ENCODE assay signal across 8 mouse cellular contexts in the genomic region with DNA sequence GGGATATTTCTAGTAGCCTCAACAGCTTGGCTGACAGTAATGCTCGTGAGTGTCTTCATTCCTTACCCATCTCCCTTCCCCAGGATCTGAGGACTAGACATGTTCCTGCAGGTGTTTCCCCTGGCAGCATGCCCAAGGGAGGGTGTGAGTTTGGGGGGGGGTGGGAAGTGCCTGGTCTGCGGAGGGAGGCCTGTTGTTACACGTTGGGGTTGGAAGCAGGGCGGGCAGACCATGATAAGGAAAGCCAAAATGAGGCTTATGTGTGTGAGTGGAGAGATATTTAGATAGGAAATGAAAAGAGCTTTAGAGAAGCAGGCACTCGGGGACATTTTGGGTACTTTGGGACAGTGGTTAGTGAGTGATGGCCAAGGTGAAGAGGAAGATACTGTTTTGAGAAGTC. TPM values are rescaled to one million over a fixed set of nuclear protein-coding genes. Genes with fewer than 3 reads are reported as not detected.
DNase-seq lines count a peak whose midpoint lies in the region; ATAC-seq and TF ChIP-seq lines count a peak whose summit lies in the region.

No protein-coding gene starts in this region.

- H3K4me1 ChIP-seq in forebrain, embryonic 11.5 days (replicated peaks; ENCODE audit: control insufficient read depth, insufficient read depth, low read length): peaks cover 15% of the 10 kb centered on the region; the same call in 1 of the 2 replicates
- peaks cover 66% of the 10 kb centered on the region for H3K4me1 ChIP-seq in liver, embryonic 13.5 days (replicated peaks)

- peak overlapping the region; percentile 70 for H3K27ac ChIP-seq in gastrocnemius, adult 2 months
- no peak overlapping the region for H3K27ac ChIP-seq in forebrain, embryonic 11.5 days (ENCODE audit: low read depth, low read length)
- H3K27ac ChIP-seq in liver, embryonic 13.5 days: peak overlapping the region; percentile 98

- intact Hi-C loops in gastrocnemius, adult 2 months (cut with DNase I): no loop called here
- intact Hi-C loops in left cerebral cortex, postnatal 4 days (cut with DNase I): loop anchor here (10.0 kb wide), 1 partner anchor 109 kb away; the partner anchor contains the start of genes Bscl2 and Gng3

- H3K27me3 ChIP-seq in forebrain, embryonic 11.5 days (ENCODE audit: control insufficient read depth, insufficient read depth, low read length): no peaks in the 10 kb centered on the region
- H3K27me3 ChIP-seq in liver, embryonic 13.5 days: no peaks in the 10 kb centered on the region

- peaks cover 29% of the 10 kb centered on the region for H3K36me3 ChIP-seq in forebrain, embryonic 11.5 days (ENCODE audit: control insufficient read depth, insufficient read depth, low read length)
- peaks cover 69% of the 10 kb centered on the region for H3K36me3 ChIP-seq in liver, embryonic 13.5 days

- WGBS in forebrain, embryonic 11.5 days: 81% methylated on average over 5 of the region's 5 CpGs
- 6% methylated on average over 5 of the region's 5 CpGs for WGBS in liver, embryonic 13.5 days (ENCODE audit: insufficient replicate concordance)

- no peak for ATAC-seq in forebrain, embryonic 11.5 days (replicated peaks; ENCODE audit: low FRiP score)
- peak; percentile 49 for ATAC-seq in liver, embryonic 13.5 days (ENCODE audit: low read depth)

- H3K9me3 ChIP-seq in forebrain, embryonic 11.5 days (ENCODE audit: control insufficient read depth, low read length): no peaks in the 10 kb centered on the region
- no peaks in the 10 kb centered on the region for H3K9me3 ChIP-seq in liver, embryonic 13.5 days (replicated peaks)

- peak overlapping the region; percentile 100 for H3K4me3 ChIP-seq in gastrocnemius, adult 2 months
- peak overlapping the region; percentile 5; the same call in 1 of the 2 replicates for H3K4me3 ChIP-seq in forebrain, embryonic 11.5 days (ENCODE audit: low read depth, low read length)
- peak overlapping the region; percentile 98 for H3K4me3 ChIP-seq in liver, embryonic 13.5 days (replicated peaks)

- H3K4me2 ChIP-seq in forebrain, embryonic 11.5 days (ENCODE audit: low read depth, low read length, severe bottlenecking): peak overlapping the region; percentile 32; the same call in 1 of the 2 replicates
- peak overlapping the region; percentile 78 for H3K4me2 ChIP-seq in liver, embryonic 13.5 days

- H3K9ac ChIP-seq in forebrain, embryonic 11.5 days (ENCODE audit: low read length): no peak overlapping the region
- H3K9ac ChIP-seq in liver, embryonic 13.5 days: peak overlapping the region; percentile 100

- TF ChIP-seq CTCF in gastrocnemius, adult 2 months (IDR thresholded peaks at IDR 0.05): no peak

- no peak for DNase-seq in gastrocnemius, adult 2 months
- DNase-seq in gastrocnemius, adult 8-10 months (ENCODE audit: low spot score in 2 of 2): no peak
- peak; percentile 91 for DNase-seq in 416B (ENCODE audit: low read depth)
- DNase-seq in forebrain, embryonic 11.5 days (ENCODE audit: low spot score): peak; percentile 47
- DNase-seq in liver, embryonic 13.5 days: peak; percentile 54
- no peak for DNase-seq in right cerebral cortex, postnatal 4 days
- no peak for DNase-seq in left cerebral cortex, postnatal 4 days
- DNase-seq in testis, postnatal 10 days (ENCODE audit: low spot score): no peak

RNA-seq across cellular contexts. Expression of gene Mta2, which starts 2.4 kb away (rescaled TPM):
- total RNA-seq in gastrocnemius, adult 2 months (2021): 10 to 100 TPM; 23.5 to 27.2 TPM
- 10 to 100 TPM; 21.0 to 25.7 (median 23.4) TPM for total RNA-seq in gastrocnemius, adult 8-10 months (2022)
- 62.6 and 63.2 TPM in 2 replicates for polyA plus RNA-seq in forebrain, embryonic 11.5 days (2014; fragmentation: Nextera tagmentation; extraction: Ambion mirVana)
- 99.5 and 114 TPM in 2 replicates for polyA plus RNA-seq in liver, embryonic 13.5 days (2015; fragmentation: Nextera tagmentation; extraction: Ambion mirVana)
- 10 to 100 TPM; 75.4 to 79.6 TPM for total RNA-seq in left cerebral cortex, postnatal 4 days (2021)

RNA-seq across cellular contexts. Expression of gene Tut1, which starts 9.6 kb away (rescaled TPM):
- 10 to 100 TPM in 1 of 2 experiments, 1 to 10 TPM in 1; 7.9 to 10.4 TPM for total RNA-seq in gastrocnemius, adult 2 months (2021)
- total RNA-seq in gastrocnemius, adult 8-10 months (2022): 10 to 100 TPM in 1 of 4 experiments, 1 to 10 TPM in 3; 7.8 to 11.8 (median 9.0) TPM
- 34.4 and 35.5 TPM in 2 replicates for polyA plus RNA-seq in forebrain, embryonic 11.5 days (2014; fragmentation: Nextera tagmentation; extraction: Ambion mirVana)
- 18.7 and 20.2 TPM in 2 replicates for polyA plus RNA-seq in liver, embryonic 13.5 days (2015; fragmentation: Nextera tagmentation; extraction: Ambion mirVana)
- total RNA-seq in left cerebral cortex, postnatal 4 days (2021): 10 to 100 TPM; 17.5 to 20.0 TPM

RNA-seq across cellular contexts. Expression of gene Eml3, which starts 14.7 kb away (rescaled TPM):
- 1 to 10 TPM; 3.4 to 6.2 TPM for total RNA-seq in gastrocnemius, adult 2 months (2021)
- 1 to 10 TPM; 3.5 to 4.7 (median 4.3) TPM for total RNA-seq in gastrocnemius, adult 8-10 months (2022)
- polyA plus RNA-seq in forebrain, embryonic 11.5 days (2014; fragmentation: Nextera tagmentation; extraction: Ambion mirVana): 11.2 and 12.2 TPM in 2 replicates
- polyA plus RNA-seq in liver, embryonic 13.5 days (2015; fragmentation: Nextera tagmentation; extraction: Ambion mirVana): 14.4 and 15.2 TPM in 2 replicates
- total RNA-seq in left cerebral cortex, postnatal 4 days (2021): 10 to 100 TPM in 1 of 2 experiments, 1 to 10 TPM in 1; 9.4 to 11.6 TPM

RNA-seq across cellular contexts. Expression of gene Rom1, which starts 14.9 kb away (rescaled TPM):
- total RNA-seq in gastrocnemius, adult 2 months (2021): 1 to 10 TPM; 7.3 TPM
- total RNA-seq in gastrocnemius, adult 8-10 months (2022): 1 to 10 TPM; 7.2 to 9.4 (median 8.7) TPM
- polyA plus RNA-seq in forebrain, embryonic 11.5 days (2014; fragmentation: Nextera tagmentation; extraction: Ambion mirVana): 1.7 and 1.8 TPM in 2 replicates
- 2.7 and 2.8 TPM in 2 replicates for polyA plus RNA-seq in liver, embryonic 13.5 days (2015; fragmentation: Nextera tagmentation; extraction: Ambion mirVana)
- total RNA-seq in left cerebral cortex, postnatal 4 days (2021): 1 to 10 TPM; 1.4 to 1.7 TPM

RNA-seq across cellular contexts. Expression of gene Eef1g, which starts 22.8 kb away (rescaled TPM):
- total RNA-seq in gastrocnemius, adult 2 months (2021): 100 to 1,000 TPM; 423 to 463 TPM
- total RNA-seq in gastrocnemius, adult 8-10 months (2022): 100 to 1,000 TPM; 411 to 454 (median 425) TPM
- polyA plus RNA-seq in forebrain, embryonic 11.5 days (2014; fragmentation: Nextera tagmentation; extraction: Ambion mirVana): 467 and 472 TPM in 2 replicates
- 298 and 320 TPM in 2 replicates for polyA plus RNA-seq in liver, embryonic 13.5 days (2015; fragmentation: Nextera tagmentation; extraction: Ambion mirVana)
- total RNA-seq in left cerebral cortex, postnatal 4 days (2021): 100 to 1,000 TPM; 385 to 398 TPM

Comparison
In these comparisons a context has a peak if more than half of its experiments do, and no peak if none do; other contexts are left out.
1. DNase-seq: peak in 416B (single experiment), forebrain, embryonic 11.5 days (single experiment) and liver, embryonic 13.5 days (single experiment); none in gastrocnemius, adult 2 months (single experiment), gastrocnemius, adult 8-10 months (0 of 2), right cerebral cortex, postnatal 4 days (single experiment), left cerebral cortex, postnatal 4 days (single experiment) and testis, postnatal 10 days (single experiment).
2. H3K4me3 ChIP-seq: peak in every context shown above with its lines; median percentile 100 in gastrocnemius, adult 2 months; 98 in liver, embryonic 13.5 days; 5 in forebrain, embryonic 11.5 days.